Mouse (Mus musculus) kidney, postnatal 0 days (tissue): ENCODE measurements around the gene Bpgm. TPM values are rescaled to one million over a fixed set of nuclear protein-coding genes. Genes with fewer than 3 reads are reported as not detected.

Experiments
- ATAC-seq: fragments of 200-750 bp; cut with Nextera tagmentation; replicated peaks from 2 replicates; pipeline ENCODE4 v1.8.0; 2017; ENCODE audit warnings: low read depth, moderate number of reproducible peaks, moderate TSS enrichment, moderate library complexity; ENCODE audit not compliant: low FRiP score
- DNase-seq: peaks from one replicate; pipeline ENCODE4 v3.0.0-alpha.2; 2016; ENCODE audit warnings: low spot score
- H3K27ac ChIP-seq: fragments of 300-500 bp; sonication (generic); 2 replicates; pipeline ENCODE4 v1.5.1; 2014; ENCODE audit warnings: mild to moderate bottlenecking
- H3K27me3 ChIP-seq: fragments of 300-500 bp; sonication (generic); 2 replicates; pipeline ENCODE4 v1.6.1; 2014; ENCODE audit warnings: low read length, mixed read lengths; ENCODE audit not compliant: insufficient read depth
- H3K36me3 ChIP-seq: fragments of 300-500 bp; sonication (generic); 2 replicates; pipeline ENCODE4 v1.6.1; 2014; ENCODE audit warnings: low read length, mixed read lengths; ENCODE audit not compliant: insufficient read depth
- H3K4me1 ChIP-seq: fragments of 300-500 bp; sonication (generic); replicated peaks from 2 replicates; pipeline ENCODE4 v1.6.1; 2014; ENCODE audit warnings: antibody characterized with exemption, low read length, mixed read lengths; ENCODE audit not compliant: insufficient read depth
- H3K4me2 ChIP-seq: fragments of 300-500 bp; sonication (generic); 2 replicates; pipeline ENCODE4 v1.6.1; 2014; ENCODE audit warnings: mild to moderate bottlenecking, low read length, moderate library complexity, mixed read lengths
- H3K4me3 ChIP-seq: fragments of 300-500 bp; sonication (generic); replicated peaks from 2 replicates; pipeline ENCODE4 v1.5.1; 2014; ENCODE audit warnings: low read depth, low read length
- H3K9ac ChIP-seq: fragments of 300-500 bp; sonication (generic); 2 replicates; pipeline ENCODE4 v1.6.1; 2014; ENCODE audit warnings: low read depth, low read length
- H3K9me3 ChIP-seq: fragments of 300-500 bp; sonication (generic); replicated peaks from 2 replicates; pipeline ENCODE4 v1.6.1; 2016; ENCODE audit warnings: low read length, inconsistent platforms, mixed read lengths
- CTCF ChIP-seq: IDR thresholded peaks from 2 replicates; pipeline ENCODE4 v1.5.1; 2016; ENCODE audit warnings: antibody characterized with exemption, low read depth, mild to moderate bottlenecking, moderate library complexity
- WGBS: fragments of 180-500 bp; shearing (Covaris S2); extraction: QIAGEN DNeasy Blood & Tissue Kit; methylation state at CpG from one replicate; pipeline ENCODE4 v1.1.7; 2014; 5-methylcytosine and 5-hydroxymethylcytosine counted together
- polyA plus RNA-seq: library from polyadenylated mRNA; unstranded; fragments of >200 nt; fragmentation: Nextera tagmentation; extraction: Ambion mirVana; gene quantifications from 2 replicates; pipeline ENCODE4 v1.2.1, GENCODE M21; 2015

Gene Bpgm
- 38.7 and 40.9 TPM in 2 replicates for polyA plus RNA-seq

- no peak for TF ChIP-seq CTCF
- Histone ChIP-seq H3K27ac (peak within 1 kb of the TSS; percentile 64; the same call in 1 of the 2 replicates), H3K36me3 (no peaks in the 10 kb centered on the region), H3K9me3 (no peaks in the 10 kb centered on the region), H3K27me3 (no peaks in the 10 kb centered on the region), H3K4me1 (0 out of 2 replicates have a peak, but pooled peaks cover 10% of the 10 kb centered on the region), H3K9ac (peak within 1 kb of the TSS; percentile 61), H3K4me2 (peak within 1 kb of the TSS; percentile 56), H3K4me3 (peak within 1 kb of the TSS; percentile 57)
- DNase-seq (peak; percentile 99), ATAC-seq (peak; percentile 97)
- 2% methylated on average over 35 of the region's 35 CpGs for WGBS
Measured at GRCm38 (mm10) chr6:34475974-34476794, at the start of gene Bpgm. Bpgm (plus strand) TSS chr6:34476207.

GRCm38 (mm10) chr6:34439006-34439405 is 37.0 kb upstream of the Bpgm start:
- Histone ChIP-seq H3K4me2 (no peak overlapping the region), H3K36me3 (no peaks in the 10 kb centered on the region), H3K27ac (no peak overlapping the region), H3K27me3 (no peaks in the 10 kb centered on the region), H3K9me3 (no peaks in the 10 kb centered on the region), H3K9ac (no peak overlapping the region), H3K4me1 (no peaks in the 10 kb centered on the region), H3K4me3 (no peak overlapping the region)
- no peak for ATAC-seq
- no peak for TF ChIP-seq CTCF
- WGBS = 71% methylated on average over 2 of the region's 2 CpGs
- DNase-seq = no peak

GRCm38 (mm10) chr6:34441556-34442257 is 34.3 kb upstream of the Bpgm start:
- Histone ChIP-seq H3K9ac (no peak overlapping the region), H3K4me1 (no peaks in the 10 kb centered on the region), H3K36me3 (no peaks in the 10 kb centered on the region), H3K4me3 (no peak overlapping the region), H3K9me3 (no peaks in the 10 kb centered on the region), H3K4me2 (no peak overlapping the region), H3K27me3 (no peaks in the 10 kb centered on the region), H3K27ac (no peak overlapping the region)
- ATAC-seq = no peak
- DNase-seq = no peak
- WGBS = 62% methylated on average over 9 of the region's 9 CpGs
- TF ChIP-seq CTCF = no peak

GRCm38 (mm10) chr6:34443791-34444190 is 32.2 kb upstream of the Bpgm start:
- TF ChIP-seq CTCF = no peak
- no peak overlapping the region for H3K27ac ChIP-seq
- DNase-seq (no peak), ATAC-seq (no peak)
- no peak overlapping the region for H3K4me3 ChIP-seq
- 81% methylated on average over 2 of the region's 2 CpGs for WGBS
- no peak overlapping the region for H3K9ac ChIP-seq
- H3K4me1 ChIP-seq = no peaks in the 10 kb centered on the region
- H3K9me3 ChIP-seq = no peaks in the 10 kb centered on the region
- H3K4me2 ChIP-seq = no peak overlapping the region
- no peaks in the 10 kb centered on the region for H3K36me3 ChIP-seq
- no peaks in the 10 kb centered on the region for H3K27me3 ChIP-seq

- no peak for ATAC-seq
- Histone ChIP-seq H3K36me3 (no peaks in the 10 kb centered on the region), H3K4me3 (no peak overlapping the region), H3K4me1 (no peaks in the 10 kb centered on the region), H3K4me2 (no peak overlapping the region), H3K9ac (no peak overlapping the region), H3K9me3 (no peaks in the 10 kb centered on the region), H3K27ac (no peak overlapping the region), H3K27me3 (no peaks in the 10 kb centered on the region)
- TF ChIP-seq CTCF = peak; percentile 94
- DNase-seq = peak; percentile 92
- 3% methylated on average over 2 of the region's 2 CpGs for WGBS
Measured at GRCm38 (mm10) chr6:34447961-34448360, 28.0 kb upstream of the Bpgm start.

- no peak for DNase-seq
- H3K36me3 ChIP-seq = no peaks in the 10 kb centered on the region
- no peak overlapping the region for H3K27ac ChIP-seq
- H3K9ac ChIP-seq = no peak overlapping the region
- no peak overlapping the region for H3K4me3 ChIP-seq
- 72% methylated on average over 1 of the region's 1 CpGs for WGBS
- no peaks in the 10 kb centered on the region for H3K27me3 ChIP-seq
- ATAC-seq = no peak
- H3K9me3 ChIP-seq = no peaks in the 10 kb centered on the region
- TF ChIP-seq CTCF = no peak
- no peak overlapping the region for H3K4me2 ChIP-seq
- H3K4me1 ChIP-seq = no peaks in the 10 kb centered on the region
Measured at GRCm38 (mm10) chr6:34448696-34449095, 27.3 kb upstream of the Bpgm start.
